Mouse (Mus musculus) liver, adult 2 months (tissue): ENCODE data around the gene Steap1.

Source experiments
- CTCF ChIP-seq: fragments of 200-500 bp; IDR thresholded peaks from 2 replicates; pipeline ENCODE4 v1.5.1; 2011; ENCODE audit warnings: low read depth, low read length, control low read depth
- POLR2A ChIP-seq: fragments of 200-500 bp; IDR thresholded peaks from 2 replicates; pipeline ENCODE4 v1.6.1; 2011; ENCODE audit warnings: low read length, control low read depth; ENCODE audit not compliant: insufficient read depth; ENCODE audit errors: extremely low read depth

DNA sequence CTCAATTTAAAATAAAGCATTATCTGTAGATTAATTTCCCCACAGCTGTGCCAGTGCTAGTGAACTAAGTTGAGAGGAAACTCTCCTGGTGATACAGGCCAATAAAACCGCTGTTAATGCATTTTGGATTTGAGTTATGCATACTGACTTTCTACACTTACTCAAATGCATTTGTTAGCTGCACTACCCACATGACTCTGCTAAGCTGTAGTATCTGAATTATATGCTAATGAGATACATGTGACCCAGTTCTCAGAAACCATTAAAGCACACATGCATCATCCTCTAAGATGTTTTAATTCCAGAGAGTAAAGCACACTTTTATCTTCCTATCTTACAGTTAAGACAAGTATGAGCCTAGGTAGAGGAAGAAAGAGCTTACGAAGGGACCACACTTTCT, 38.0 kb upstream of the Steap1 start:
- TF ChIP-seq CTCF (no peak), POLR2A (no peak)
